In genomic region chrX:141236564-141237333, GRCm38 (mm10) we compare ENCODE assay signal across 9 mouse cellular contexts.
A peak's percentile ranks its signal among the peaks of the same experiment; 100 is the strongest.
DNase-seq lines count a peak whose midpoint lies in the region; TF ChIP-seq lines count a peak whose summit lies in the region.
"Had no signal": no experiment of that assay in that cellular context is flagged by ENCODE, and none has a peak within 500 bp of the region (broad histone marks: within the 10 kb centered on the region; RNA-seq: fewer than 3 reads in every experiment).

No protein-coding gene starts in this region.

- peak; percentile 7 for DNase-seq in adrenal gland, postnatal 10 days
- DNase-seq in adrenal gland, postnatal 4 days (ENCODE audit: low spot score in 2 of 2) = no peak
- peak in 1 of 2 experiments; percentile 7 for DNase-seq in left cerebral cortex, adult 2 months (ENCODE audit: extremely low spot score in 1 of 2, low spot score in 2 of 2)
- no peak for DNase-seq in left cerebral cortex, adult 8-10 months (ENCODE audit: low spot score in 2 of 2)
- DNase-seq in brain, adult 2 months (ENCODE audit: low read depth, low spot score) = peak; percentile 37
- peak; percentile 10 for DNase-seq in layer of hippocampus, adult 11-12 months (ENCODE audit: low spot score)
- no peak for DNase-seq in spleen, postnatal 36 days (ENCODE audit: low spot score in 2 of 2)
- DNase-seq in urinary bladder, adult 2 months (ENCODE audit: low spot score) = no peak

- TF ChIP-seq CTCF in left cerebral cortex, adult 2 months (IDR thresholded peaks at IDR 0.05) = peak; percentile 55

- no peak overlapping the region for H3K4me3 ChIP-seq in left cerebral cortex, adult 2 months
- H3K4me3 ChIP-seq: embryonic facial prominence, embryonic 12.5 days had no signal

- intact Hi-C loops in left cerebral cortex, adult 2 months (cut with DNase I) = loop anchor here (2.0 to 10.0 kb wide), 2 partner anchors 358 to 860 kb away; no protein-coding TSS in a partner anchor

- H3K27ac ChIP-seq in left cerebral cortex, adult 2 months = no peak overlapping the region
- H3K27ac ChIP-seq: embryonic facial prominence, embryonic 12.5 days had no signal

Comparison
In these comparisons a context has a peak if more than half of its experiments do, and no peak if none do; other contexts are left out.
1. DNase-seq: peak in adrenal gland, postnatal 10 days (single experiment), brain, adult 2 months (single experiment) and layer of hippocampus, adult 11-12 months (single experiment); none in adrenal gland, postnatal 4 days (0 of 2), left cerebral cortex, adult 8-10 months (0 of 2), spleen, postnatal 36 days (0 of 2) and urinary bladder, adult 2 months (single experiment).